ENCODE assay signal across 18 mouse cellular contexts in the genomic region with DNA sequence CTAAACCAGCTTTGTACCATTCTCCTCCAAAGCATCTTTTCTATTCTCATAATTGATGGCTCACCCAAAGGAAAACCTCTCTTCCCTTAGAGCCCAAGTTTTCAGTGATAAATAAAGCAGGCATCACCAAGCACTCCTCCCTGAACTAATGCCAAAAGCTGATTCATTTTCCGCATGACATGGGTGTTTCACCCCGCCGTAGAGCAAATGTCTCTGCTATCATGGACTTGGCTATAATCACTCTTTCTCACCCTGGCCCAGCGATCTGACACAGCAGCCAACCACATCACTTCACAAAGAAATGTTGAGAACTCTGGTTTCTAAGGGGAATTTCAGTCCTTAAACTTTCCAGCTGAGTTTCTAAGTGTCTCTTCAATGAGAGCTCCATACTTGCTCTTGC. TPM values are rescaled to one million over a fixed set of nuclear protein-coding genes. Genes with fewer than 3 reads are reported as not detected.
DNase-seq lines count a peak whose midpoint lies in the region; ATAC-seq lines count a peak whose summit lies in the region.
"Had no signal": no experiment of that assay in that cellular context is flagged by ENCODE, and none has a peak within 500 bp of the region (broad histone marks: within the 10 kb centered on the region; RNA-seq: fewer than 3 reads in every experiment).

No protein-coding gene starts in this region.

- 39% methylated on average over 4 of the region's 4 CpGs for WGBS in heart, embryonic 12.5 days
- WGBS in heart, embryonic 14.5 days = 22% methylated on average over 4 of the region's 4 CpGs

- H3K36me3 ChIP-seq in heart, embryonic 12.5 days = no peaks in the 10 kb centered on the region
- no peaks in the 10 kb centered on the region for H3K36me3 ChIP-seq in heart, embryonic 14.5 days (ENCODE audit: control insufficient read depth, insufficient read depth, low read length)
- H3K36me3 ChIP-seq: embryonic facial prominence, embryonic 10.5 days had no signal

- no peak overlapping the region for H3K27ac ChIP-seq in heart, embryonic 12.5 days (ENCODE audit: poor library complexity, severe bottlenecking)
- peak overlapping the region; percentile 19 to 25; a peak in 2 of 4 replicates for H3K27ac ChIP-seq in heart, embryonic 14.5 days (replicated peaks in 1 of 2; ENCODE audit: control insufficient read depth in 1 of 2, insufficient read depth in 1 of 2, low read depth in 2 of 2, low read length in 2 of 2)
- H3K27ac ChIP-seq: embryonic facial prominence, embryonic 10.5 days; macrophage had no signal

- no peak overlapping the region for H3K4me2 ChIP-seq in heart, embryonic 12.5 days
- H3K4me2 ChIP-seq in heart, embryonic 14.5 days (ENCODE audit: low read length) = peak overlapping the region; percentile 7; the same call in 1 of the 2 replicates

- no peaks in the 10 kb centered on the region for H3K9me3 ChIP-seq in heart, embryonic 12.5 days (replicated peaks)
- H3K9me3 ChIP-seq in heart, embryonic 14.5 days (ENCODE audit: control insufficient read depth, low read length) = no peaks in the 10 kb centered on the region
- H3K9me3 ChIP-seq: embryonic facial prominence, embryonic 10.5 days had no signal

- peaks cover 23% of the 10 kb centered on the region for H3K4me1 ChIP-seq in heart, embryonic 12.5 days (replicated peaks)
- H3K4me1 ChIP-seq in heart, embryonic 14.5 days (ENCODE audit: control insufficient read depth in 2 of 2, insufficient read depth in 2 of 2, low read length in 2 of 2) = peaks cover 8 to 16% of the 10 kb centered on the region in 2 experiments
- H3K4me1 ChIP-seq: embryonic facial prominence, embryonic 10.5 days had no signal

- no peaks in the 10 kb centered on the region for H3K27me3 ChIP-seq in heart, embryonic 12.5 days (replicated peaks)
- no peaks in the 10 kb centered on the region for H3K27me3 ChIP-seq in heart, embryonic 14.5 days (ENCODE audit: control insufficient read depth, insufficient read depth, low read length)

- no peak overlapping the region for H3K4me3 ChIP-seq in heart, embryonic 12.5 days
- no peak overlapping the region for H3K4me3 ChIP-seq in heart, embryonic 14.5 days (ENCODE audit: control insufficient read depth in 1 of 2, insufficient read depth in 1 of 2, low read depth in 1 of 2, low read length in 2 of 2)
- H3K4me3 ChIP-seq: embryonic facial prominence, embryonic 10.5 days; erythroblast, embryonic 14.5 days had no signal

- peak; percentile 22 for DNase-seq in cerebellum, adult 8-10 months
- DNase-seq in cerebellum, postnatal 4 days (ENCODE audit: low spot score in 2 of 2) = no peak
- DNase-seq in heart, adult 9 months (ENCODE audit: low spot score in 2 of 2) = peak; percentile 6 to 18
- peak; percentile 63 for DNase-seq in 3T3-L1 (ENCODE audit: low read depth, low spot score)
- no peak for DNase-seq in thymus, postnatal 25 days
- DNase-seq in urinary bladder, postnatal 36 days (ENCODE audit: low spot score in 2 of 2) = no peak
- DNase-seq: kidney, adult 18-20 months; kidney, postnatal 14 days; liver; midbrain, embryonic 14.5 days; thymus, postnatal 4 days had no signal

- H3K9ac ChIP-seq in heart, embryonic 12.5 days = no peak overlapping the region
- no peak overlapping the region for H3K9ac ChIP-seq in heart, embryonic 14.5 days (ENCODE audit: low read length)

- ATAC-seq in heart, embryonic 12.5 days (ENCODE audit: insufficient number of reproducible peaks, low FRiP score) = no peak
- ATAC-seq in heart, embryonic 14.5 days (ENCODE audit: insufficient number of reproducible peaks, insufficient read depth, low FRiP score, low read depth) = no peak
- ATAC-seq: forebrain, embryonic 16.5 days; hindbrain, embryonic 16.5 days had no signal

RNA-seq across cellular contexts. Expression of a gene that starts 7.4 kb away (rescaled TPM):
- polyA plus RNA-seq in heart, embryonic 12.5 days (2016; fragmentation: Nextera tagmentation; extraction: Ambion mirVana) = 8.2 and 9.6 TPM in 2 replicates
- 5.1 and 5.7 TPM in 2 replicates for polyA plus RNA-seq in heart, embryonic 14.5 days (2014; fragmentation: Nextera tagmentation; extraction: Ambion mirVana)
- polyA plus RNA-seq: erythroblast, embryonic 14.5 days had no signal

Comparison
In these comparisons a context has a peak if more than half of its experiments do, and no peak if none do; other contexts are left out.
1. DNase-seq: peak in cerebellum, adult 8-10 months (single experiment), heart, adult 9 months (2 of 2) and 3T3-L1 (single experiment); none in cerebellum, postnatal 4 days (0 of 2), thymus, postnatal 25 days (single experiment) and urinary bladder, postnatal 36 days (0 of 2).